Mouse (Mus musculus): ENCODE data around the gene Nup210l. TPM values are rescaled to one million over a fixed set of nuclear protein-coding genes. Genes with fewer than 3 reads are reported as not detected.

Gene Nup210l
- polyA plus RNA-seq, 1 experiment, result 0.47 TPM

- Histone ChIP-seq H3K27me3 (ENCODE audit: control insufficient read depth, insufficient read depth, insufficient read length) (no peaks in the 10 kb centered on the region), H3K4me3 (ENCODE audit: insufficient read depth, poor library complexity, severe bottlenecking) (no peak overlapping the region), H3K79me2 (ENCODE audit: control insufficient read depth, insufficient read depth) (no peaks in the 10 kb centered on the region), H3K79me3 (ENCODE audit: low read depth) (no peaks in the 10 kb centered on the region), H3ac (ENCODE audit: control insufficient read depth, insufficient read length, low read depth) (no peak overlapping the region), H3K36me3 (ENCODE audit: control insufficient read depth, insufficient read depth) (no peaks in the 10 kb centered on the region)
- no peak for TF ChIP-seq FOSL1 (IDR thresholded peaks at IDR 0.05; ENCODE audit: insufficient read depth, low read length, poor library complexity, severe bottlenecking)
- no peak for TF ChIP-seq CEBPB (IDR thresholded peaks at IDR 0.05; ENCODE audit: low read depth)
- TF ChIP-seq MYOD1 (IDR thresholded peaks at IDR 0.05; ENCODE audit: control insufficient read depth, insufficient read length, low read depth), result no peak
- no peak for TF ChIP-seq MYOG (IDR thresholded peaks at IDR 0.05; ENCODE audit: control insufficient read depth, extremely low read depth, insufficient read length)
- no peak for TF ChIP-seq USF1 (IDR thresholded peaks at IDR 0.05; ENCODE audit: low read depth)
- no peak for TF ChIP-seq CTCF (IDR thresholded peaks at IDR 0.05; ENCODE audit: control insufficient read depth, insufficient read depth, insufficient read length)
- TF ChIP-seq MAX (IDR thresholded peaks at IDR 0.05), result no peak
These were observed 57.6 kb downstream of the Nup210l start for GRCm38 (mm10) chr3:90161541-90161940.

- no peaks in the 10 kb centered on the region for H3K79me2 ChIP-seq (ENCODE audit: control insufficient read depth, insufficient read depth)
- no peaks in the 10 kb centered on the region for H3K36me3 ChIP-seq (ENCODE audit: control insufficient read depth, insufficient read depth)
These were observed 75.6 kb downstream of the Nup210l start for GRCm38 (mm10) chr3:90179566-90179965.

GRCm38 (mm10) chr3:90183581-90183980 lies 79.6 kb downstream of the Nup210l start:
- Histone ChIP-seq H3K79me2 (ENCODE audit: control insufficient read depth, insufficient read depth) (no peaks in the 10 kb centered on the region), H3K79me3 (ENCODE audit: low read depth) (no peaks in the 10 kb centered on the region), H3K27me3 (ENCODE audit: control insufficient read depth, insufficient read depth, insufficient read length) (no peaks in the 10 kb centered on the region), H3ac (ENCODE audit: control insufficient read depth, insufficient read length, low read depth) (no peak overlapping the region), H3K4me3 (ENCODE audit: insufficient read depth, poor library complexity, severe bottlenecking) (no peak overlapping the region), H3K36me3 (ENCODE audit: control insufficient read depth, insufficient read depth) (no peaks in the 10 kb centered on the region)
- no peak for TF ChIP-seq CEBPB (IDR thresholded peaks at IDR 0.05; ENCODE audit: low read depth)

More at GRCm38 (mm10) chr3:90179566-90179965, 75.6 kb downstream of the Nup210l start:
- no peak overlapping the region for H3ac ChIP-seq (ENCODE audit: control insufficient read depth, insufficient read length, low read depth)
- no peaks in the 10 kb centered on the region for H3K27me3 ChIP-seq (ENCODE audit: control insufficient read depth, insufficient read depth, insufficient read length)
- TF ChIP-seq FOSL1 (IDR thresholded peaks at IDR 0.05; ENCODE audit: insufficient read depth, low read length, poor library complexity, severe bottlenecking), result no peak
- TF ChIP-seq USF1 (IDR thresholded peaks at IDR 0.05; ENCODE audit: low read depth), result no peak
- no peak for TF ChIP-seq MYOD1 (IDR thresholded peaks at IDR 0.05; ENCODE audit: control insufficient read depth, insufficient read length, low read depth)
- no peak for TF ChIP-seq MAX (IDR thresholded peaks at IDR 0.05)
- TF ChIP-seq CEBPB (IDR thresholded peaks at IDR 0.05; ENCODE audit: low read depth), result no peak
- no peaks in the 10 kb centered on the region for H3K79me3 ChIP-seq (ENCODE audit: low read depth)
- H3K4me3 ChIP-seq (ENCODE audit: insufficient read depth, poor library complexity, severe bottlenecking), result no peak overlapping the region

GRCm38 (mm10) chr3:90190859-90191510 lies 87.1 kb downstream of the Nup210l start:
- TF ChIP-seq FOSL1 (IDR thresholded peaks at IDR 0.05; ENCODE audit: insufficient read depth, low read length, poor library complexity, severe bottlenecking), result no peak
- TF ChIP-seq CEBPB (IDR thresholded peaks at IDR 0.05; ENCODE audit: low read depth), result no peak
- no peak for TF ChIP-seq USF1 (IDR thresholded peaks at IDR 0.05; ENCODE audit: low read depth)
- TF ChIP-seq MYOD1 (IDR thresholded peaks at IDR 0.05; ENCODE audit: control insufficient read depth, insufficient read length, low read depth), result no peak
- no peak for TF ChIP-seq MAX (IDR thresholded peaks at IDR 0.05)
- TF ChIP-seq MYOG (IDR thresholded peaks at IDR 0.05; ENCODE audit: control insufficient read depth, extremely low read depth, insufficient read length), result no peak
- TF ChIP-seq CTCF (IDR thresholded peaks at IDR 0.05; ENCODE audit: control insufficient read depth, insufficient read depth, insufficient read length), result no peak

GRCm38 (mm10) chr3:90194759-90195158 lies 90.8 kb downstream of the Nup210l start:
- Histone ChIP-seq H3K4me3 (ENCODE audit: insufficient read depth, poor library complexity, severe bottlenecking) (no peak overlapping the region), H3K27me3 (ENCODE audit: control insufficient read depth, insufficient read depth, insufficient read length) (no peaks in the 10 kb centered on the region)

More at GRCm38 (mm10) chr3:90190859-90191510, 87.1 kb downstream of the Nup210l start:
- H3K79me3 ChIP-seq (ENCODE audit: low read depth), result no peaks in the 10 kb centered on the region
- no peaks in the 10 kb centered on the region for H3K79me2 ChIP-seq (ENCODE audit: control insufficient read depth, insufficient read depth)
- H3K27me3 ChIP-seq (ENCODE audit: control insufficient read depth, insufficient read depth, insufficient read length), result no peaks in the 10 kb centered on the region
- H3K36me3 ChIP-seq (ENCODE audit: control insufficient read depth, insufficient read depth), result no peaks in the 10 kb centered on the region
- H3ac ChIP-seq (ENCODE audit: control insufficient read depth, insufficient read length, low read depth), result no peak overlapping the region
- H3K4me3 ChIP-seq (ENCODE audit: insufficient read depth, poor library complexity, severe bottlenecking), result no peak overlapping the region

GRCm38 (mm10) chr3:90195644-90196043 lies 91.7 kb downstream of the Nup210l start:
- Histone ChIP-seq H3K27me3 (ENCODE audit: control insufficient read depth, insufficient read depth, insufficient read length) (no peaks in the 10 kb centered on the region), H3ac (ENCODE audit: control insufficient read depth, insufficient read length, low read depth) (no peak overlapping the region), H3K36me3 (ENCODE audit: control insufficient read depth, insufficient read depth) (no peaks in the 10 kb centered on the region), H3K79me3 (ENCODE audit: low read depth) (no peaks in the 10 kb centered on the region), H3K79me2 (ENCODE audit: control insufficient read depth, insufficient read depth) (no peaks in the 10 kb centered on the region), H3K4me3 (ENCODE audit: insufficient read depth, poor library complexity, severe bottlenecking) (no peak overlapping the region)
- TF ChIP-seq MAX (IDR thresholded peaks at IDR 0.05), result no peak
- TF ChIP-seq CEBPB (IDR thresholded peaks at IDR 0.05; ENCODE audit: low read depth), result no peak
- no peak for TF ChIP-seq MYOG (IDR thresholded peaks at IDR 0.05; ENCODE audit: control insufficient read depth, extremely low read depth, insufficient read length)
- no peak for TF ChIP-seq MYOD1 (IDR thresholded peaks at IDR 0.05; ENCODE audit: control insufficient read depth, insufficient read length, low read depth)
- no peak for TF ChIP-seq CTCF (IDR thresholded peaks at IDR 0.05; ENCODE audit: control insufficient read depth, insufficient read depth, insufficient read length)
- TF ChIP-seq FOSL1 (IDR thresholded peaks at IDR 0.05; ENCODE audit: insufficient read depth, low read length, poor library complexity, severe bottlenecking), result no peak
- TF ChIP-seq USF1 (IDR thresholded peaks at IDR 0.05; ENCODE audit: low read depth), result no peak

More at GRCm38 (mm10) chr3:90194759-90195158, 90.8 kb downstream of the Nup210l start:
- no peaks in the 10 kb centered on the region for H3K36me3 ChIP-seq (ENCODE audit: control insufficient read depth, insufficient read depth)
- no peak overlapping the region for H3ac ChIP-seq (ENCODE audit: control insufficient read depth, insufficient read length, low read depth)
- H3K79me3 ChIP-seq (ENCODE audit: low read depth), result no peaks in the 10 kb centered on the region
- TF ChIP-seq CTCF (IDR thresholded peaks at IDR 0.05; ENCODE audit: control insufficient read depth, insufficient read depth, insufficient read length) (no peak), MAX (IDR thresholded peaks at IDR 0.05) (no peak), USF1 (IDR thresholded peaks at IDR 0.05; ENCODE audit: low read depth) (no peak), MYOD1 (IDR thresholded peaks at IDR 0.05; ENCODE audit: control insufficient read depth, insufficient read length, low read depth) (no peak), CEBPB (IDR thresholded peaks at IDR 0.05; ENCODE audit: low read depth) (no peak), FOSL1 (IDR thresholded peaks at IDR 0.05; ENCODE audit: insufficient read depth, low read length, poor library complexity, severe bottlenecking) (no peak)
- no peaks in the 10 kb centered on the region for H3K79me2 ChIP-seq (ENCODE audit: control insufficient read depth, insufficient read depth)

Data from C2C12 (cell line).